Mouse (Mus musculus): ENCODE measurements at regions not wholly inside any gene's neighbourhood (a gene's known extent, or its start where the extent isn't known, plus 50 kb on each side); places are given as distances from the start of the nearest gene placed in this dataset.

GRCm38 (mm10) chr9:22937686-22938391, 285.0 kb upstream of the Bmper start:
- no peak for DNase-seq

DNA sequence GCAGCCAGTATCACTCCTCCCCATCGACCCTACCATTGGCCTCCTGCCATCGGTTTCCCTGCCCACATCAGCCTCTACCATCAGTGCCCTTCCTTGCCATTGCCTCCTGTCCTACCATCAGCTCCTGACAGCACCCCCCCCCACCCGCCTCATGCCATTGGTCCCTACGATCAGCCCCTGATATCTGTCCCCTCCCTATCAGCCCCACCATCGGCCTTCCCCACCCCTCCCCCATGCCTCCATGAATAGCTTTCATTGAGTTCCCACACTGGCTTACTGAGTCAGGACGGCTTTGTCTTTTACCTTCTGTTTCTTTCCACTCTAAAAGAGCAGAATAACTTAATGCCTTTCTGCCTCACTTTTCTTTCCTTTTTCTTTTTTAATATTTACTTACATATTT, 277.9 kb upstream of the Bmper start:
- DNase-seq: no peak

- DNase-seq: no peak
Observed at GRCm38 (mm10) chr9:22945426-22945955, 277.4 kb upstream of the Bmper start.

DNA sequence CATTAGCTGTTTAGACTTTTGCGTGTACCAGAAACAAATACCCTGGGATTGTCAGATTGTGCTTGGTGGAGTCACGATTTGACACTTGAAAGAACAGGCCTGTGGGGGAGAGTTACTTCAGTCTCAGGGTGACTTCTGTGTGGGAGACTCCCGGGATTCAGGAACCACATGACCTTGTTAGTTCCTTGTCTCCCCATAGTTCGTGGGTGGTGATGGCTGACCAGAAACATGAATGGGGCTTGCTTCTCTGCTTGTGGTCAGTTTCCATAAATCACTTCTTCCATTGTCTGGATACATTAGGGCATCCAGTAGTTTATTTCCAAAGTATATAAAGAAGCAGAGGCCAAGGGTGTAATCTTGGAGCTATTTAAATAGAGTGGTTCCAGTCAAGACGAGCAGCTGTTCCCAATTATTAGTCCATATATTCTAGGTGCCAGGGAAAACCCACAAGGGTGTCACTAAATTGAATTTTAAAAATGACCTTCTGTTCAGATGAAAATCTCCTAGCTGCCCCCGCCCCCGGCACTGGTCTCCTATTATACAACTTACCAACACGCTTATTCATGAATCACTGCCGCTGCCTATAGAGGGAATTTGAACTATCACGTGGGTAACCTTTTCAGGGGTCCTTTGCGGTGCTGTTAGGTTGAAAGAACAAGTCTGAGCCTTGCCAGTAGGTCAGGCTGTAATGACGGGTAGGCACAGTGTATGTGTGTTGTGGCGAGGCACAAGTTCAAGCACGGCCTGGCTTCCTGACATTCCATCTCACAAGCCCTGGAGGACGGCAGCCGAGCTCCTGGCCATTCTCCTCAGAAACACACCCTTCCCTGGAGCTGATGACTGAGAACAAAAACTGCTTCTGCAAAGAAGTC, 270.1 kb upstream of the Bmper start:
- DNase-seq: no peak

DNA sequence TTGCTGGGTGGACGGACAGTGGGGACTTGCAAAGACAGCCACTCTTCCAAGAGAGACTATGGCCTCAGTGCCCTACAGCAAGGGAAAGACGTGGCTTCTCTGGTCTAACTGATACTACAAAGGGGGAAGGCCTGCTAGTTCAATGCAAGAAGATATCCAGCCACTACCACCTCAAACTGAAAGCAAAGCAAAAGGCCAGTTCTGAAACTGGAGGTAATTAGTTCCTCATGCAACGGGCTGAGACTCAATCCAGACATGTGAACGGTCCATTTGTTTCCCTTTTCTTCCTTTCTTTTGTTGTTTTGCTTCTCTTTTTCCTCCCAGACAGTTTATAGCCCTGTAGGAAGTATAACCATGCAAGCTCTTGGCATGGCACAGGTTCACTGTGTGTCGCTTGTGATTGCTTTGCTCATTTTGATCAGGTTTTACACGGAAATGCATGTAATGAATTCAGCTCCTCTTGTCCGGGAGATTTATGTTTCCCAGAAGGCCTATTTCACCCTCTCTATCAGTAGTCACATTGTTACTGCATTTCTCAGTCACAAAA, 260.5 kb upstream of the Bmper start:
- DNase-seq: no peak

DNA sequence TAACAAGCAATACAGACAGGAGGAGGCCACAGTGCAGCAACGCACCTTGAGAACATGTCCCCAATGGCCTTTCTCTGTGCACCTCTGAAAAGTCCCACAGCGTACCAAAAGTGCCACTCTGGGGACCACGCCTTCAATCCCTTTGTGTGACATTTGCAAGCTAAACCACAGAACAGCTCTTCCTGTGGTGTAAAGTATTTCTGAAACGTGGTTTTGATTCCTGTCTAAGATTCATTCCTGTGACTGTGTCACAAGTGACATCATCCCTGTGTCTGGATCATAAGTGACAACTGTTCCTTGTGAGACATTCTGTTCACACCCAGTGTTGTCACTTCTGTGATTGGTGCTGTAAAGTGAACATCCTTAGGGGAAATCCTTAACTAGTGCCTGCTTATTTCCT, 251.6 kb upstream of the Bmper start:
- no peak for DNase-seq

GRCm38 (mm10) chr9:22976748-22977147, 246.1 kb upstream of the Bmper start:
- DNase-seq: no peak

GRCm38 (mm10) chr9:22979627-22980026, 243.2 kb upstream of the Bmper start:
- no peak for DNase-seq

DNA sequence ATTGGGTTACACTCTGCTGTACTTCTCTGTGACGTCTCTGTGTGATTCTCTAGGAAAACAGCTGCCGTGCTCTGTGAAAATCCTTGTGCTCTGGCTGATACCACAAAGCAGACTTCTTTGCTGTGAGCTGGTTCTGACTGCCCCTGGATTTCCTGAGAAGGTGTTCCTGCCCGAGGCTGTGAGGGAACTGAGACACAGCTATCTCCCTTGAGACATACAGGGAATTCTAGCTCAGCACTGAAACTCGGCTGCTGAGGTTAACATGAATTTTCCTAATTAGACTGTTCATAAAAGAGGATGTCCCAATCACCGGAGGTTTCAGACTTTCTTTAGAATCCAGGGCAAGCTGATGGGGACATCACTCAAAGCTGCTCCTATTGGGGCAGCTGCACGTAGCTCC, 233.4 kb upstream of the Bmper start:
- DNase-seq: no peak

GRCm38 (mm10) chr9:22993531-22993930, 229.3 kb upstream of the Bmper start:
- no peak for DNase-seq

DNA sequence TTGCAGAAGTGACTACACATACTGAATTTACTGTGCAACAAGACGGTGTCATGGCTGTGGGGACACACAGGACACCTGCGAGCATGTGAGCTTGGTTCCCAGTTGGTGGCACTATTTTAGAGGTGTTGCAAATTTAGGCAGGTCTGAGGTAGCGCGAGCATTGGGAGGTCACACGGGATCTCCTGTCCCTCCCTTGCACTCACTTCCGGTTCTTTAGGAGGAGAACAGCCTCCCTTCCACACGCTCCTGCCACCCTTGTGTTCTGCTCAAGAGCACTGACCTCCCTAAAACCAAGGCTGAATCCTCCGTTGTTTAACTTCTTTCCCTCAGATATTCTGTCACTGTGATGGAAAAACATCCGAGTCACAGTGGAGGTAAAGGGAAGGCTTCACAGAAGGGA, 227.3 kb upstream of the Bmper start:
- DNase-seq: no peak

GRCm38 (mm10) chr9:22998306-22998705, 224.6 kb upstream of the Bmper start:
- DNase-seq: peak; percentile 16

GRCm38 (mm10) chr9:22999181-22999580, 223.7 kb upstream of the Bmper start:
- DNase-seq: no peak

- DNase-seq: no peak
Observed at GRCm38 (mm10) chr9:23000200-23000599, 222.7 kb upstream of the Bmper start.

DNA sequence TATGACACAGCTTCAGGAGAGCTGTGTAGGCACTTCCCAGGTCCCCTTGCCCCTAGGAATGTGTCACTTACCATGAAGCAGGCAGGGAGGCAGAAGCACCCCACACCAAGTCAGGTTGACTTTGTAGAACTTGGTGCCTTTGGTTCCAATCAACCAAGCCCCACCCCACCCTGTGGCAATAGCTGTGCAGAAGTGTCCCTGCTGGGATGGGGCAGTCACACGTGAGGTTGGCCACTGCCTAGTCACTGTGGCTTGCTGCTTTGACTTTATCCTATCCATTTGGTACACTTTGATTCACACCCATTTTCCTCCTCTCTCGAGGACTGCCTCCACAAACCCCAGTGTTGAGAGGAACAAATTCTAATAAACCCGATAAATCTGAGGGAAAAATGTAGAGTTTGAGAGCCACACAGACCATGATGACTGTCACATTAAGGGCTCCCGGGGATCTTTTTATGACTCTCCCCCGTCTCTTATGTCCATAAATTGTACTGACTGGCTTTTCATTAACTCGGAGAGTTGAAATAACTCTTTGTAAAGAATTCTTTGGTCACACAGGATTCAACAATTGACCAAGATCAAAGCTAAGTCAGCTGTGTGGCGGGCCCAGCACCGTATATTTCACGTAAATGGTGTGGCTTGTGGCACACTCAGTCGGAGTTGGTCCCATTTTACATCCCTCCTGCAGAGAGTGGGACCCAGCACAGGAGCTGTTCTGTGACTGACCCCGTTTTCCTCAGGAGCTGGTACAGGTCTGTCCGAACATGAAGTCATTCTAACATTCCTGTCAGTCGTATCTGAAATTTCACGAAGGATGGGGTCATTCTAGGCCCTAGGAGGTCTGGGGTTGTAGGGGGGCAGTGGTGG, 219.4 kb upstream of the Bmper start:
- no peak for DNase-seq

- DNase-seq: no peak
Observed at GRCm38 (mm10) chr9:23005005-23005404, 217.9 kb upstream of the Bmper start.

DNA sequence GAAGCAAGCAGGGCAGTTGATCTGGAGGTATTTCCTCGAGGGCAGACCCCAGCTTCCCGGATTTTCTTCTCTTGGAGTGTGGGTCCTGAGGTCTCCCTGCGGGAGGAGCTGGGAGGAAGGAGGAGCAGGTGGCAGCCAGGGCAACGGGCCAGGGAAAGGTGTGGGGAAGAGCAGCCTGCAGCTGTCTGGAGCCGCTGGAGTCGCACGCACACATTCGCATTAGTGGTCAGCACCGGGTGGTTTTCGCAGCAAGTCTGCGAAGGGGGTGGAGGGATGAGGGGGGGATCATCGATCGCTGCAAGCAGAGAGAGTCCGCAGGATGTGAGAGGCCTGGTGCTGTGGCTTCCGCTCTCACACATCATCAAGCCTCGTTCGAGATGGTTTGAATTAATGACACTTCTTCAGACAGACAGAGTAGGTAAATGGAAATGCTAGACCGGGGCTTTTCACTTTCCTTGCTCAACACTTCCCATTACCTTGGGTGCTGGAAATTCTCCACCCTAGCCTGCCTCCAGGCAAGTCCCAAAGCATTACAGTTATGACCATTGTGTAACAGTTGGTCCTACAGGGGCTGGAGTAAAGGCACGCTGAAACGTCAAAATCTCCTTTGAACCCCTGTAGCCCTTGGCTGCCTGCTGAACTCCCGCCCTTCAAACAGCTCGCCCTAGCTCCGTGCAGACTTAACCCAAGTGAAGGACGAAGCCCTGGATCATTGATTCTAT, 213.3 kb upstream of the Bmper start:
- no peak for DNase-seq

DNA sequence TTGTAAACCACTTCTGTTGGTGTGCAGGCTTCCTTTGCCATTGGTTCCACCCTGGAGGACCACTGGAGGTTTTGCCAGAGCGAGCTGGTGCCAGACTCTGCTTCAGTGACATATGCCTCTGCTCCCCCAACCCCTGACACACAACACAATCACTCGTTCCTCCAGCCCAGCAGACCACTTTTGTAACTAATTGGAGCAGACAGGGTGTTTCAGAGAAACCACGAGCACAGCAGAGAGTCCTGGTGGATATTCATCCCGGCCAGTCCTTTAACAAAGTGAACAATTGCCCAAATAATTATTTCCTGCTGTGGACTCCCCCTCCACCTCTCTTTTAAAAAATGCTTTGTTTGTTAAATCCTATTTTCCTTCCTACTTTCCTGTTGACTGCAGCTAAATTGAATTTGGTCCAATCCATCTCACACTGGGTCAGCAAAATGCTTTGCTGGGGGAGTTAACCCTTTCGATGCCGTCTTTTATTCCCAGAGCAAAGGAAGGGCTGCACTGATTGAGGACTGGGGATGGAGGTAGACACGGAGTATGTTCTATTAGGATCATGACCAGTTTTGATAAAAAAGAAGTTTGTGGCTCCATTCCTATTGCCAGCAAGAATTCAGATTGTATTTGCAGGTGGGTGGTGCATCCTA, 211.4 kb upstream of the Bmper start:
- no peak for DNase-seq

- DNase-seq: peak; percentile 49
Observed at GRCm38 (mm10) chr9:23012130-23012529, 210.7 kb upstream of the Bmper start.

- DNase-seq: no peak
Observed at GRCm38 (mm10) chr9:23016733-23017132, 206.1 kb upstream of the Bmper start.

DNA sequence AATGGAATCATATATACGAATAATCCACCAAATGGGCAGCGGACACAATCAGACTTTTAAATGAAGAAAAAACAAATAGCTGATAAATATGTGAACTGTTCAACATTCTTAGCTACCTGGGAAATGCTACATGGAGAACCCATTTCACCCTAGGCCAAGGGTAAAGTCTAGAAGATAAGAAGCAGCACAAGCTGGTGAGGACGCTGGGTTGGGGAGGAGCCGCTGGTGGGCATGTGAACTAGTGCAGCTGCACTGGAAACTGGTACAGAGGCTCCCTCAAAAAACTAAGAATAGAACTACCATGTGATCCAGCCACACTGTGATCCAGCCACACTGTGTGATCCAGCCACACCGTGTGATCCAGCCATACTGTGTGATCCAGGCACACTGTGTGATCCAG, 198.8 kb upstream of the Bmper start:
- no peak for DNase-seq

- no peak for DNase-seq
Observed at GRCm38 (mm10) chr9:23025247-23025646, 197.6 kb upstream of the Bmper start.

Measured in kidney, postnatal 14 days (tissue).